Mouse (Mus musculus) adrenal gland (tissue): ENCODE measurements at regions not wholly inside any gene's neighbourhood (a gene's known extent, or its start where the extent isn't known, plus 50 kb on each side); places are given as distances from the start of the nearest gene placed in this dataset.
"Not testable (repeated sequence)": the region's sequence is repeated elsewhere in the genome, so short reads cannot be mapped to it uniquely, and the experiment has no call there.

Experiments
- intact Hi-C: fragments of 180-260 bp; cut with DNase I; formaldehyde crosslinking; loops from one replicate; pipeline ENCODE4 v1.15.1; 2025

DNA sequence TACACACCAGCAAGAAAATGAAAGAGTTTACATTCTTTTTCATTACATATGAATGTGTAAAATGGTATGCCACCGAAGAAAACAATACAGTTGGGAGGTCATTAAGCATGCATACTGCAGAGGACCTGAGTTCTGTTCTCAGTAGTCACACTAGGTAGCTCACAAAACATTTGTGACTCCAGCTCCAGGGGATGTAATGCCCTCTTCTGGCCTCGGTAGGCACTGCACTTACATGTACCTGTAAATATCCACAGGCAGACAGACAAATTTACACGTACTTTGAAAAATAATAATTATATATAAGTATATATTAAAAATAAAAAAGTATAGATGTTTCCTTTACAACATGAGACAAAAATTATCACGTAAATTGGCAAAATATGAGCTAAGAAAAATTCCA lies 342.3 kb upstream of the Gm28363 start:
- intact Hi-C loops = no loop called here

DNA sequence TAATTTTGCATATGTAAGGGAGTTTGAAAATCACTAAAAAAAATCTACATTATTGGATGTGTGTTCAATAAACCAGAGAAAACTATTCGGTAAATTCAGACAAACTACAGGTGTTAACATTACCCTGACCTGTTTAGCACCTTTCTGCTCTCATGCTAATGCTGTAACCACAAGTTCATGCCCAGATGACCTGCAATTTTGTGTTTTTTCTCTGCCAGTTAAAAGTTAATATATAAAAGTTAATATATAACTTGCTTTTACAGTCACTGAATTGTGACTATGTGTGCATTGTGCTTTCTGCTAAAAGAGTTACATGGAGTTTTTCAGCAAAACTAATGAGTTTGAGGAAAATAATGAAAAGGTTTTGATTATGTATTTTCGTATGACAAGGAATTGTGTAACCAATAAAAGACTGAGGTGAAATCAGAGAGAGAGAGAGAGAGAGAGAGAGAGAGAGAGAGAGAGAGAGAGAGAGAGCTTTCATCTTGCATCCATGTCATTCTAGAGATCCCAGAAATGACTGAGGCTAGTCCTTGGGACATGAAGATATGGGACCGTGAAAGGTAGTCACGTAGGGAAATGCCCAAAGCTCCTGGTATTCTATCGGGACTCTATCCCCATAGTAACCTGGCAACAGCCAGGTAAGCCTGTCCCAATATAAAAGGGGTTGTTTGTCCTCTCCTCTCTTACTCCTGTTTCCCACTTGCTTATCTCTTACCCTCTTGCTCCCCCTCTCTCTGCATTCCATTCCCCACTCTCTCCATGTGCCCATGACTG lies 340.3 kb upstream of the Gm28363 start:
- intact Hi-C loops = no loop called here

DNA sequence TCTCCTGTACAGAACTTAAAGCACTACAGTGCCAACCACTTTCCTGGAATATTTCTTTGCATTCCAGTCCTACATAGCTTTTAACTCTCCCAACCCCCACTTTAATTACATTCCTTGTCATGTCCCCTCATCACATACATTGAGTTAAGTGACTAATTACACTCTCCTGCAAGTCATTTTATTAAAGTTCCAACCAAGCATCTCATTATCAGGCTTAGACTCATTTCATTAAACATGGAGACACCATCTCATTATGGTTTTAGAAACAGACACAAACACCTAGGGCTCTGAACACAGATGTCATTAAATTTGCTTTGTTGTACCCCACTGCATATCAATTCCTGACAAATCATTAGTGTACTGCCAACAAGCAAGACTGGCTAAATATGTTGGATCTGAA lies 332.9 kb upstream of the Gm28363 start:
- intact Hi-C loops = no loop called here

DNA sequence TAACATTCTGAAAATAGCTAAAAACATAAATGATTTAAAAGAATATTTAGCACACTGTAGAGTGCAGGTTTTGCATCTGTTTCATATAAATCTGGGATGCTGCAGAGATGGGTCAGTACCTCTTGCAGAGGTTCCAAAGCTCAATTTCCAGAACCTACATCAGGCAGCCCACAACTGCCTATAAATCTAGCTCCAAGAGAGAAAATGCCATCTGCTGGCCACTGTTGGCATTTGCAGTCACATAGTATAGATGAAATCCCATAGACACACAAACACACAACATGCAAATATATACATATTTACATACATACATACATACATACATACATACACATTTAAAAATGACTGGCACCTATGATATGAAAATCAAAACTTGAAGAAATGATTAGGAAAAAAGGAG lies 284.6 kb upstream of the Gm28363 start:
- intact Hi-C loops = no loop called here

DNA sequence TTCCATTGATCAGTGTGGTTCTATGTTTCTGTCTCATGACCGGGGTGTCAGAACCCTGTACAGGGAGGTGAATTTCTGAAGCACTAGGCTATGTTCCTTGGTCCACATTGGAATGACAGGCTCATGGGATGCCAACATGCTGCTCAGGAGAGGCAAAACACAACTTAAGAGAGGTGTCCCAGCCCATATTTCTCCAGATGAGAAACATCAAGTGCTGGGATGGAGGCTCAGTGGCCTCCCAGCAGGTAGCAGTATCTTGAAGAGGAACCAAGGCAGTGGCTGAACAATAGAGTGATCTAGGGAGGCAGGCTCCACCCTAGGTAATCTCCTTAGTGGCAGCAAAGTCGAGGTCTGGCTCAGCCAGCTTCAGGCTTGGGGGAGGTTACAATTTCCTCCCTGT lies 239.2 kb upstream of the Gm28363 start:
- intact Hi-C loops = no loop called here

DNA sequence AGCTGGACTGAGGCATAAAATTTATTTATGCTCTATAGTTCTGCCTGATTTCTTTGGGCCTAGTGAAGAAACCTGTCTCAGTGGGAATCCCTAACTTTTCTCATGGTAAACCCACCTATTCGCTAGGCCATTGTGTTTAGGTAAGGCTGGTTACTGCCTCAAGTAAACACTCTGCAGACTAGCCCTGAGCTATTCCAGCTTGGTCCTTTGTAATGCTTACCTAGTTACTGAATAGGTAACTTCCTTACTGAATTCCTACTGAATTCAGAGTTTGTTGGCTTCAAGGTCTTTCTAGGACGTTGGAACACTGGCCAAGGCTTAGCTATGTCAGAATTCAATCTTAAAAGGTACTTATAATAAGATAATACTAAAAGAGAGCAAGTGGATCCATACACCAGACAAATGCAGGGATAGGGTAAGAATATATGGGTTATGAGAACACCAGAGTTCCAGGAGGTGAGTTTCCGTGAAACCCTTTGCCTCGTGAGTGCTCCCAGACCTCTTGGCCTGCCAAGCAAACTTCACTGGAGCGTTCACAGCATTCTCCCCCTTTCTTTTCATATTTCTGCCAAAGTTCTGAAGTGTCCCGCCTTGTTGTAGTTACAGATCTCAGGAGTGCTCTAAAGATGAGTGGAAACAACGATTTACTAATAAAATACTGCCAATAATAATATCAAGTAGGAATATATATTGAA lies 238.6 kb upstream of the Gm28363 start:
- intact Hi-C loops = not testable (repeated sequence)

DNA sequence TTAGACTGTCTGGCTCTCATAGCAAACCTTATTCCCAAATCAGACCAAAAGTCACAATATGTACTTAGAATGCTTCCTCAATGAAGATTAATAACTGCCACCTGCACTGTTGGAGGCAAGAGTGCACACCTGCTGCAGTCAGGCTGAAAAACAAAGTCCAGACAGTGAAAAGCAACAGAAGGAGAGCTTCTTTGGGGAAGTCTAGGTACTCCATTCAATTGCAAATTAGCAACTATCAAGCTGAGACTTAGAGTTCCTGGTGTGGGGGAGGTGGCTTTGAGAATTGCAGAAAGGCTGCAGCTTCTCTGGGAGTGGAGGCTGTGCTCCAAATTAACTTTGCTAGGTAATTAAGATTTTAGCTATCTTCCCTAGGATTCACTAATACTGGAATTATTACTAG lies 237.8 kb upstream of the Gm28363 start:
- intact Hi-C loops = not testable (repeated sequence)

DNA sequence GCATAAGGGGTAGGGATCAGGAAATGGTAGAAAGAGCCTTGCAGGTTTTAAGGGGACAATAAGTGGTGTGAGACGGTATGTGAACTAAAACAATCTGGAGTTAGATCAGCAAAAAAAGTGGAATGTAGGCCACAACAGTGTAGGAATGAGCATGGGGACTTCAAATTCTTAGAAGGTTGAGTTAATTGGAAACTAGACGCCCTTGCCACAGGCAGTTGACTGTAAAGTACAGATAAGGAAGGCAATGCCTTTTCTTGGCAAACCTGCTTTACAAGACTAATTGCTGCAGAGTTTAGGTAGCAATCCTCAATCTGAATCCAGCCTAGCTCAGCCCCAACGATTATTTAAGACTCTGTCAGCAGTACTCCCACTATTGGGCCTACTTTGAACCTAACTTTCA lies 206.8 kb upstream of the Gm28363 start:
- intact Hi-C loops = no loop called here

DNA sequence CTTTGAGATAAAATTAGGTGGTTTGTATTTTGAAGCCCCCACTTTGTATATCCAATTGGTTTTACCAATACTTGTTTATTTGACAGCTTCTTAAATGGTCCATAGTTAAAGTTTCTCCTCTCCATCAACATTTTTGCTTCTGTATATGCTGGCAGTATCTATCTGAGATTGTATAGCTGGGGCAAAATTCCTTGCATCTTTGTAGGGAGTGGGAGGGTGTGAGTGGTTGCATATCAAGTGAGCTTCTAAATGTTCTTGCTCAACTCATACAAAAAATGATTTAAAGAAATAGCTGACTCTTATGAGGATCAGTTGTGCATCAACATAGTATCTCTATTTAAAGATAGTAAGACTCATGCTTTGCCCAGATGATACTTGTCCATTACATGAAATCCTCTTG lies 199.9 kb upstream of the Gm28363 start:
- intact Hi-C loops = no loop called here

DNA sequence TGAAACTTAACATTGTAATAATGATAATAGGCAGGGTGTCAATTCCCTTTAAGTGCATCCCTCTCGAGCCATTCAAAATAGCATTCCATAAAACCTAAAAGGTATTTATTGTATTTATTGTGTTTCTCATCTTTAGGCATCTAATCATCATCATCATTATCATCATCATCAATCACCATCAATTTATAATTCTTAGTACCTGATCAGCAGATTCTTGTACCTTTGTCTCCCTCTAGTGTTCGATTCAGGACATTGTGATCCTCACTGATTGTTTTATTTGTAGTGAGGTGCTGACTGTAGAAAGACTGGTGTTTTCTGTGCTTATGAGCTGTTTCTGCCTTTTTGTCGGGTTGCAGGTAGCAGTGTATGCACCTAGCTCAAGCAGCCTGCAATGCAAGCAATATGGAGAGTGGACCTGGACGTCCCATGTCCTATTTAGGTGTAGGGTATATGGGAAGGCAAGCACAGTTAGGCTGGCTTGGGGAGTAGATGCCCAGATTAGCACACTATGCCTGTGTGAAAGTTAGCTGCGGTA lies 177.4 kb upstream of the Gm28363 start:
- intact Hi-C loops = loop anchor here (10.0 kb wide), 1 partner anchor 755 kb away; no protein-coding TSS in a partner anchor
